Mouse (Mus musculus) neural tube, embryonic 15.5 days (tissue): ENCODE data around the gene Tspan9. TPM values are rescaled to one million over a fixed set of nuclear protein-coding genes. Genes with fewer than 3 reads are reported as not detected.

Source experiments
- ATAC-seq: fragments of 200-750 bp; cut with Nextera tagmentation; 2 replicates; pipeline ENCODE4 v1.8.0; 2017; ENCODE audit warnings: mild to moderate bottlenecking, moderate TSS enrichment, moderate library complexity; ENCODE audit not compliant: low FRiP score
- H3K27ac ChIP-seq: fragments of 300-500 bp; sonication (generic); replicated peaks from 2 replicates; pipeline ENCODE4 v1.5.1; 2015; ENCODE audit warnings: mild to moderate bottlenecking, inconsistent platforms
- H3K27me3 ChIP-seq: fragments of 300-500 bp; sonication (generic); replicated peaks from 2 replicates; pipeline ENCODE4 v1.6.1; 2015; ENCODE audit warnings: inconsistent platforms
- H3K36me3 ChIP-seq: fragments of 300-500 bp; sonication (generic); 2 replicates; pipeline ENCODE4 v1.6.1; 2015; ENCODE audit warnings: inconsistent platforms
- H3K4me1 ChIP-seq: fragments of 300-500 bp; sonication (generic); 2 replicates; pipeline ENCODE4 v1.6.1; 2015; ENCODE audit warnings: inconsistent platforms
- H3K4me2 ChIP-seq: fragments of 300-500 bp; sonication (generic); 2 replicates; pipeline ENCODE4 v1.6.1; 2015; ENCODE audit warnings: inconsistent platforms, mild to moderate bottlenecking, moderate library complexity
- H3K4me3 ChIP-seq: fragments of 300-500 bp; sonication (generic); replicated peaks from 2 replicates; pipeline ENCODE4 v1.5.1; 2015; ENCODE audit warnings: mild to moderate bottlenecking, inconsistent platforms
- H3K9ac ChIP-seq: fragments of 300-500 bp; sonication (generic); replicated peaks from 2 replicates; pipeline ENCODE4 v1.6.1; 2015; ENCODE audit warnings: mild to moderate bottlenecking, inconsistent platforms
- H3K9me3 ChIP-seq: fragments of 300-500 bp; sonication (generic); replicated peaks from 2 replicates; pipeline ENCODE4 v1.6.1; 2016; ENCODE audit warnings: inconsistent platforms
- WGBS: fragments of 180-500 bp; shearing (Covaris S2); methylation state at CpG from one replicate; pipeline ENCODE4 v1.1.7; 2015; ENCODE audit warnings: mixed read lengths; 5-methylcytosine and 5-hydroxymethylcytosine counted together
- polyA plus RNA-seq: library from polyadenylated mRNA; unstranded; fragments of >200 nt; fragmentation: Nextera tagmentation; extraction: Ambion mirVana; gene quantifications from 2 replicates; pipeline ENCODE4 v1.2.1, GENCODE M21; 2015

Tspan9 gene
- polyA plus RNA-seq, 1 experiment from 2014 or later = 48.3 TPM

DNA sequence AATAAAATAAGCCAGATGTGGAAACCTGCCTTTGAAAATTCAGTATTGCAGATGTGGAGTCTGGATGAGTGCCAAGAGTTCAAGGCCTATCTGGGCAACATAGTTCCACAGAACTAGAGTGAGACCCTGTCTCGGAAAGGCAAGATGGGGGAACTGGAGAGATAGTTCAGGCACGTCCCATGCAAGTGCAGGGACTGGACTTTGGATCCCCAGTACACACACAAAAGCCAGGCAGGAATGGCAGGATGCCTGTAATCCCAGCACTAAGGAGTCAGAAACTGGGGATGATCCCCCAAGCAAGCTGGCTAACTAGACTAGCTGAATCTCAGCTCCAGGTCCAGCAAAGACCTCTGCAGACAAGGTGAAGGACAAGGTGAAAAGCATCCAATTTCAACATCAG, 12.5 kb upstream of the Tspan9 start:
- no peaks in the 10 kb centered on the region for H3K9me3 ChIP-seq
- H3K4me2 ChIP-seq = no peak overlapping the region
- H3K9ac ChIP-seq = no peak overlapping the region
- H3K4me3 ChIP-seq = no peak overlapping the region
- no peak for ATAC-seq
- peaks cover 5% of the 10 kb centered on the region; the same call in 1 of the 2 replicates for H3K4me1 ChIP-seq
- H3K36me3 ChIP-seq = no peaks in the 10 kb centered on the region
- H3K27ac ChIP-seq = no peak overlapping the region
- no peaks in the 10 kb centered on the region for H3K27me3 ChIP-seq
- WGBS = 87% methylated on average over 2 of the region's 2 CpGs

DNA sequence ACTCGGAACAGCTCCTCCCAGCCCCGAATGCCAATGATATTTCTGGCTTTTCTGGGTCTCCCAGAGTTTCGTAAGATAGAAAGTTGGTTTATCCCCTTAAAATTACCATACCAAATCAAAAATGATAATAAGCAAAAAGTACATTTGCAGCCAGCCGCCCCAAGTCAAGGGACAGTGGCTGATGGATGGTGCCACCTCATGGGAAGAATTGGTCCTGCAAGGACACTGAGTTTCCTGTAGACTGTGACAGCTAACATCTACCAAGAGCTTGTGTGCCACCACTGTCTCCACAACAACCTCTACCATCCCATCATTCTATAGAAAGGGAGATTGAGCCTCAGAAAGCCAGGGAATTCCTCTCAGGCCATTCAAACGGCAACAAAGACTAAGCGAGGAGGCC, 2.4 kb upstream of the Tspan9 start:
- no peak overlapping the region for H3K9ac ChIP-seq
- H3K4me2 ChIP-seq = no peak overlapping the region
- H3K9me3 ChIP-seq = no peaks in the 10 kb centered on the region
- H3K36me3 ChIP-seq = no peaks in the 10 kb centered on the region
- H3K4me1 ChIP-seq = peaks cover 22% of the 10 kb centered on the region; the same call in 1 of the 2 replicates
- H3K27me3 ChIP-seq = peaks cover 4% of the 10 kb centered on the region; the same call in 1 of the 2 replicates
- no peak for ATAC-seq
- WGBS = 65% methylated on average over 6 of the region's 6 CpGs
- no peak overlapping the region for H3K4me3 ChIP-seq
- no peak overlapping the region for H3K27ac ChIP-seq

DNA sequence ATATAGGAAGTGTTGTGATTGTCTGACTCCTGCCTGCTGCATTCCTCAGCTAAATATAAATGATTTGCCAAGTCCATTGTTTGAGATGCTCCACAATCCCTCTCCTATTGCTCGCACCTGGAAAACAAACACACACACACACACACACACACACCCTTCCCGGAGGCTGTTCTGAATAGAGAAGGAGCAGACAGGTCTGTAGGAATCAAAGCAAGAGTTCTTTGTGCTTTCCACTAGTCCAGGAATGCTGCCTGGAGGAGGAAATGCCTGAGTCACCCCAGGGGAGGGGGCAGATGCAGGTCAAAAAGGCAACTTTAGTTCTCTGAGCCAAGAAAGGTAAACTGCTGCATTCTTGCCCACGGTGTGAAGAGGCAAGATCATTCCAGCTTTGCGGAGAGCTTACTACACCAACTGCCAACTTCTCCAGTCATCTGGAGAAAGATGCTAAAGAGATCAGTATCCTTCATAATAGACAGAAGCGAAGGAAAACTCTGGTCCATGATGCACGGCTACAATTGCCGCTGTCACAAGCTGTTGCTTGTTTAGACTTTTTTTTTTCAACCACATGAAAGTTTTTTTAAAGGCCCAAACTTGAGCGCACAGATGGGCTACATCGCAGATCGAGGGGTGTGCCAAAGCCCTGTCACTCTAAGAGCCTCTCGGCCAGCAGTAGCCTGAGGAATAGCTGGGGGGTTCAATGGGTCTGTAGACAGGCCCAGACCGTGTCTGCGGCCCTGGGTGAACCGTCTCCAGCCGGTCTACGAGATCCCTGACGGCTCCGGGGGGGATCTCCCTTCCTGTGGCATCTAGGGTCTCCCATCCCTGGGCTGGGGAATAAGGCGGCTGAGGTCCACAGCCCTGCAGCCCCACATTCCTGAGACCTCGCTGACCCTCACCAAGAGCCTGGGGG, 770 bp downstream of the Tspan9 start:
- peak overlapping the region; percentile 70; the same call in 1 of the 2 replicates for H3K27ac ChIP-seq
- ATAC-seq = peak; percentile 59
- peak overlapping the region; percentile 59 for H3K4me3 ChIP-seq
- peak overlapping the region; percentile 91 for H3K4me2 ChIP-seq
- H3K36me3 ChIP-seq = no peaks in the 10 kb centered on the region
- peaks cover 4% of the 10 kb centered on the region; the same call in 1 of the 2 replicates for H3K27me3 ChIP-seq
- WGBS = 5% methylated on average over 20 of the region's 20 CpGs
- H3K4me1 ChIP-seq = peaks cover 22% of the 10 kb centered on the region; the same call in 1 of the 2 replicates
- no peaks in the 10 kb centered on the region for H3K9me3 ChIP-seq
- peak overlapping the region; percentile 51 for H3K9ac ChIP-seq

DNA sequence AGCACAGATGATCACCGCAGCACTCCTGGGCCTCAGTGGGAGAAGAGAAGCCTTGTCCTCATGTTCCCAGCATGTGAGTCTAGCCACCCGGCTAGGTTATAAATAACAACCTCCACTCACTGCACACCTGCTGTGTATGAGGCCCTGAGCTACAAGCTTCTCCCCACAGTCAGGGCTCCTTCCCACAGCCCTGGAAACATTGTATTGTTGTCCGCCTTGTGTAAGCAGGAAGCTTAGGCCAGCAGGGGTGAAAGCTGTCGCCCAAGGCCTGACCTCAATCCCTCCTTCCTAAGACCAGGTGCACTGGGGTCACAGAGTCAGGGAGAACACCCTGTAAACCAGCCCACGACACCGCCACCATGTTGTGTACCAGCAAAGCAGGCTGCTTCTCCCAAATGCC, 2.7 kb downstream of the Tspan9 start:
- H3K9me3 ChIP-seq = no peaks in the 10 kb centered on the region
- H3K36me3 ChIP-seq = no peaks in the 10 kb centered on the region
- no peak overlapping the region for H3K4me3 ChIP-seq
- 67% methylated on average over 6 of the region's 6 CpGs for WGBS
- peaks cover 4% of the 10 kb centered on the region; the same call in 1 of the 2 replicates for H3K27me3 ChIP-seq
- H3K9ac ChIP-seq = no peak overlapping the region
- H3K4me1 ChIP-seq = peaks cover 24% of the 10 kb centered on the region
- ATAC-seq = no peak
- no peak overlapping the region for H3K27ac ChIP-seq
- no peak overlapping the region for H3K4me2 ChIP-seq

DNA sequence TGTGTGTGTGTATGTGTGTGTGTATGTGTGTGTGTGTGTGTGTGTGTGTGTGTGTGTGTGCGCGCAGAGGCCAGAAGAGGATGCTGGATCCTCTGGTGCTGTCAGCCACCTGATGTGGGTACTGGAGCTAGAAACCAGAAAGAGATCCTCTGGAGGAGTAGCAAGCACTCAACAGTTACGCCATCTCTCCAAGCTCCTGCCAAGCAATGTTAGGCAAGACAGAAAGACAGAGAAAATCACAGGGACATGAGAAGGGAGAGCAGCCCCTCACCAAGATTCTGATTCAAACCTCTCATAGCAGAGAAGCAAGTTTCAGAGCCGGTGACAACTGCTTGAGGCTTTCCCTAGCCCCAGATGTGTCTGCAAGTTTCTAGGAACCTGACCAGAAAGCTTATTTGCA, 5.5 kb downstream of the Tspan9 start:
- H3K27me3 ChIP-seq = no peaks in the 10 kb centered on the region
- H3K27ac ChIP-seq = no peak overlapping the region
- no peak overlapping the region for H3K4me3 ChIP-seq
- no peak overlapping the region for H3K4me2 ChIP-seq
- H3K4me1 ChIP-seq = peaks cover 22% of the 10 kb centered on the region
- ATAC-seq = no peak
- 91% methylated on average over 4 of the region's 4 CpGs for WGBS
- no peak overlapping the region for H3K9ac ChIP-seq
- no peaks in the 10 kb centered on the region for H3K36me3 ChIP-seq
- no peaks in the 10 kb centered on the region for H3K9me3 ChIP-seq

DNA sequence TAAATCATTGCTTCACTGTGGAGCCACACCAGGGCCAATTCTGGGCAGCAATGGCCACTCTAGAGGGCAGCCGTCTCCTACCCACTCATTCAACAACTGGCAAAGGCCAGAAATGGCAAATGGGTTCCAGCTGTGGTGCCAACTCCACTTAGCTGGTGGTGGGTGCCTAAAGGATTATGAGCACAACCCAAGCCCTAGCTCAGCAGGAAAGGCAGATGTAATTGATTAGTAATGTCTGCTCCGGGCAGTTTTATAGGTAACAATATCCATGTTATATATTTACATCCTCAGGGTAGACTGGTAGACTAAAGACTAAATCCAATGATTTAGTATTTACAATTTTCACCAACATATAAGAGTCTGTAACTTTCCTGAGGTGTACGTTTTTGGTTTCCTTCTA, 6.7 kb downstream of the Tspan9 start:
- Histone ChIP-seq H3K9ac (no peak overlapping the region), H3K4me3 (no peak overlapping the region), H3K9me3 (no peaks in the 10 kb centered on the region), H3K27me3 (no peaks in the 10 kb centered on the region), H3K4me2 (no peak overlapping the region), H3K4me1 (peaks cover 17% of the 10 kb centered on the region), H3K36me3 (no peaks in the 10 kb centered on the region), H3K27ac (no peak overlapping the region)
- WGBS = 96% methylated on average over 3 of the region's 3 CpGs
- ATAC-seq = no peak

DNA sequence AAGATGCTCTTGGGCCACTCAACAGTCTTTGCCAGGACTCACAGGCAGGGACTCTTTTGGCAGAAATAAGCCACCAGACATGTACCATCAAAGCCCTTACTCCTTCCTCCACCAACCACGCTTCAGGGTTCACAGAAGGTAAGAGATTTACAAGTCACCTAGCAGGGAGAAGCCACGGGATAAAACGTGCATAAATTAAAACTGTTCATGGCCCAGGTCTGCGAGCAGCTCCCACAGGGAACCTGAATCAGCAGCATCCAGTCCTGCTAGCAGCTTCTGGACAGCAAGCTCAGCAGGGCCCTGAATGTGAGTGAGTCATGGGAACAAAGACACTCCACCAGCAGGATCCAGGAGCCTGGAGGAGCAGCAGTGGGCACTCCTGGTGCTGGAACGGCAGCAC, 7.9 kb downstream of the Tspan9 start:
- Histone ChIP-seq H3K4me1 (peaks cover 19% of the 10 kb centered on the region), H3K27me3 (no peaks in the 10 kb centered on the region), H3K27ac (0 out of 2 replicates have a peak overlapping the region, but pooled peaks have one; percentile 28), H3K4me3 (no peak overlapping the region), H3K36me3 (no peaks in the 10 kb centered on the region), H3K4me2 (no peak overlapping the region), H3K9ac (no peak overlapping the region), H3K9me3 (no peaks in the 10 kb centered on the region)
- 34% methylated on average over 5 of the region's 5 CpGs for WGBS
- ATAC-seq = no peak; the same call in 1 of the 2 replicates

DNA sequence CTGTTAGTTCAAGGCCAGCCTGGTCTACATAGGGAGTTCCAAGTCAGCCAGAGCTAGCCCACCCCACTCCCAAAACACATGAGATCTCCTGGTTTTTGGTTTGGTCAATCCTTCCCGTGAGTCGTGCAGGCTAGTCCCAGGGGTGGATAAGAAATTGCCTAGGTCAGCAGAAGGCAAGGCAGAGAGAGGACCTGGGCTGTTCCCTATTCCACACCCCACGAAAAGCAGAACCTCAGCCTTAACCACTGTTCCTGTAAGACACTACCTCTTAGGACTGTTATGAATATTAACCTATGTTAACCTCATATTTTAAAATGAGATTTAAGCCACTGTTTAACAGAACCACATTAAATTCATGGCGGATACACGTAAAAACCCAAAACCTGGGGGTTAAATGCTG, 8.4 kb downstream of the Tspan9 start:
- Histone ChIP-seq H3K4me2 (no peak overlapping the region), H3K9ac (no peak overlapping the region), H3K36me3 (no peaks in the 10 kb centered on the region), H3K4me1 (peaks cover 19% of the 10 kb centered on the region), H3K27me3 (no peaks in the 10 kb centered on the region), H3K27ac (no peak overlapping the region), H3K4me3 (no peak overlapping the region), H3K9me3 (no peaks in the 10 kb centered on the region)
- WGBS = 81% methylated on average over 5 of the region's 5 CpGs
- no peak for ATAC-seq

DNA sequence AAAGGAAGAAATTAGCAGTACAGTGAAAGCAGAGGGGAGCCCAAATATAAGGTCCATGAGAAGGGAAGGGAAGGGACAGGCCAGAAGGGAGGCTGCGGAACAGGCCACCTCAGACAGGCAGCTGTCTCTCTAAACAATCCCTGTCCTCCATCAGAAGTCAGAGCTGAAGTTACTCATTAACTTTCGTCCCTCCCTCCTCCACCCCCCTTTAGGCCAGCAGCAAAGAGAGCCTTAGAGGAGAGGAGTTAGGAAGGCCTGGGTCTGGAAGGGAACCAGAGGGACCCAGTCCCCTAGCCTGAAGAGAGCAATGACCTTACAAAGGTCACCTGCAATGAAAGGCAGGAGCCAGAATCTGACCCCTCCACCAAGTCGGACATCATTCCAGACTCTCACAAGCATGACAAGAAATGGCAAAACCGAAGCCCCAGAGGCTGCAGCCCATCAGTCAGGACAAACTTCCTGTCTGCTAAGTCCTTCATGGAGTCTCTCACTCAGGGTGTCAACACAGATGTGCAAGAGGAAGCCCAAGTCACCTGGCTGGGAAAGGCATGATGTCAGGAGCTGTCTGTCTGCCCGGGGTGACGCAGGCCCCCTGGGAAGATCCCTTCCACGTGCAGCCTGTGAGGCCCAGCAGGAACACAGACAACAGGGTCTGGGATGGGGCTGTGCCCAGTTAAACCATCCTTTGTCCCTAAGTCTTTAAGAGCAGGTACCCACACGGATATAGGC, 9.0 kb downstream of the Tspan9 start:
- Histone ChIP-seq H3K4me3 (no peak overlapping the region), H3K9ac (no peak overlapping the region), H3K27ac (no peak overlapping the region), H3K4me1 (peaks cover 19% of the 10 kb centered on the region), H3K36me3 (no peaks in the 10 kb centered on the region), H3K9me3 (no peaks in the 10 kb centered on the region), H3K27me3 (no peaks in the 10 kb centered on the region), H3K4me2 (no peak overlapping the region)
- ATAC-seq = 0 out of 2 replicates have a peak, but pooled peaks have one; percentile 3
- 27% methylated on average over 8 of the region's 8 CpGs for WGBS

DNA sequence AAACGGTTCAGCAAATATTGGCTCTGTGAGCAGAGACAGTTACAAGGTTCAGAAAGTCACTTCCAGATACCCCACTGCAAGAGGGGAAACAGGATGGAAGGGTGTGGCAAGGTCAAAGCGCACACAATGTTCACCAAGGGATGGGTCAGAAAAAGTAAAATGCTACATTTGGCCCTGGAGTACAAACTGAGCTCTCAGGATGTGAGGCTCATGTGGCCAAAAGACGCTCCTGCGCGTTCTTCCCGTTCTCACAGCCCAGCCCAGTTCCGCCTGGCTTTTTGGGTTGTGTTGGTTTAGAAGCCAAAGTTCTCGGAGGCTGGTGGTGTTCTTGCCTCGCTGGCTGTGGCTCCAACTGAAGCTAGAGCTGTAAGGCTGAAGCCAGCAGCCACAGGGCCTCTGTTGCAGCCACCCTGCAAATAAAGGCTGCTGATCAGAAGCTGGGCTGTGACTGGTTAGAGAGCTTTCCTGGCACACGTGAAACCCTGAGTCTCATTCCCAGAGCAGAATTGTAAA, 9.7 kb downstream of the Tspan9 start:
- Histone ChIP-seq H3K4me1 (peaks cover 25% of the 10 kb centered on the region), H3K27me3 (no peaks in the 10 kb centered on the region), H3K4me3 (no peak overlapping the region), H3K36me3 (no peaks in the 10 kb centered on the region), H3K4me2 (no peak overlapping the region), H3K27ac (no peak overlapping the region), H3K9me3 (no peaks in the 10 kb centered on the region), H3K9ac (no peak overlapping the region)
- WGBS = 65% methylated on average over 10 of the region's 10 CpGs
- no peak for ATAC-seq

DNA sequence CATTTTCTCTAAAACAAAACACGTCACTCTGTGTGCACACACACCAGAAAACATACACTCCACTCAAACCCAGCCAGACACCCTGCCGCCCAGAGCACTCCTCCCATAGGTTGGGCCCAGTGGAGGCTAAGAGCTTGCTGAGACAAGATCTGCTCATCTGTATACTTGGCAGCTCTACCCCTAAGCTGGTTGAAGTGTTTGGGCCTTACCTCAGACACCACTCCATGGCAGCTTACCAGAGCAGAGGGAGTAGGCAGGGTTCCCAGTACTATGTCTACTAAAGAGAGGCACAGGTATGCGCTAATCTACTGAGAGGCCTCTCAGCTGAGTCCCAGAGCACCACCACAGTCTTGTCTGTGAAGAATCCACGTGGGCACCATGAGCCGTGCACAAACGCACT, 10.8 kb downstream of the Tspan9 start:
- no peak overlapping the region for H3K9ac ChIP-seq
- no peak for ATAC-seq
- H3K27me3 ChIP-seq = no peaks in the 10 kb centered on the region
- 88% methylated on average over 6 of the region's 6 CpGs for WGBS
- no peaks in the 10 kb centered on the region for H3K36me3 ChIP-seq
- H3K4me3 ChIP-seq = no peak overlapping the region
- no peaks in the 10 kb centered on the region for H3K9me3 ChIP-seq
- no peak overlapping the region for H3K27ac ChIP-seq
- H3K4me1 ChIP-seq = peaks cover 28% of the 10 kb centered on the region
- H3K4me2 ChIP-seq = no peak overlapping the region
